Mouse (Mus musculus): ENCODE measurements around the gene Crocc2.

Gene Crocc2

DNA sequence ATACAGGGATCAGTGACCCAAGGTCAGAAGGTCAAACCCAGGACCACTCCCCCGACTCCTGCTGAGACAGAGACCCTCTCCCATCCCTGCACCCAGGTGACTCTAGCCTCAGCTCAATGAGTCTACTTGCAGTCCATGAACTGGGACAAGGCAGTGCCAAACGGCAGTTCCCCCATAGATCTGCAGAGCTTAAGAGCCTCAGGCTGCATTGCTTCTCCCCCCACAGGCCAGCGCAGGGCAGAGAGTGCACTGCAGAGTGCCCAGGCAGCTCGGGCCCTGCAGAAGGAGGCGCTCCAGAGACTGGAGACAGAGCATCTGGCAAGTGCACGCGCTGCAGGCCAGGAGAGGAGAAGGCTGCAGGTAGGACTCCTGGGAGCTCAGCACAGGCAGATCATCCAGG, 49.0 kb downstream of the Crocc2 start:
- DNase-seq, result no peak

DNA sequence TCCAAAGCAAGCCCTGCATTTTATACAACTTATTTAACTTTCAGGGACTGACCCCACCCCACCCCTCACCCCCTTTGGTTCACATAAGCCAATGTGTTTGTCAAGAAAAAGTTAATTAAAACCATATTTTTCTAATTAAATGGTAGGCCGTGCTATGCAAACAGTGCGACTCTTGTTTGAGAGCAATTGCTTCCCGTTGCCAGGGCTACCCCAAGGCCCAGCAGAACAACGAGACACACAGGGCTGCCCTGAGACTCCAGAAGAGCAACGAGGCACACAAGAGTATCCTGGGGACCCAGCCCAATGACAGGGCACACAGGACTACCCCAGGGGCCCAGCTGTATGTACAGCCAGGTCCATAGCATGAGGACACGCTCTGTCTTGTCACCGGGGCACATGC, 52.3 kb downstream of the Crocc2 start:
- no peak for DNase-seq

DNA sequence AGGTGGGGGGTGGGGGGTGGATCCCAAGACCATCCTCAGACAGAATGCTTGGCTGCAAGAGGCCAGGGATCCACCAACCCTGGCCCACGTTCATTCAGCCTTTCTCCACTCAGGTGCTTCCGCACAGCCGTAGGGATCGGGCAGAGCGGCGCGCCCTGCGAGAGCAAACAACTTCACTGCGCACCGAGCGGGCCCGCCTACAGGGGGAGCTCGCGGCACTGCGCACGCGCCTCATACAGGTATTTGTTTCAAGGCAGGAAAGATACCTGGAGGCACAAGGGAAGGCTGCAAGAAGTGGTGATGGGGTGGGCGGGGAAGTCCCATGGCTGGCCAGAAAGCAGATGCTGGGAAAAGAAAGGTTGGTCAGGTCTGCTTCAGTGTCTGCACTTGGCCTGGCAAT, 55.4 kb downstream of the Crocc2 start:
- peak; percentile 59 for DNase-seq

DNA sequence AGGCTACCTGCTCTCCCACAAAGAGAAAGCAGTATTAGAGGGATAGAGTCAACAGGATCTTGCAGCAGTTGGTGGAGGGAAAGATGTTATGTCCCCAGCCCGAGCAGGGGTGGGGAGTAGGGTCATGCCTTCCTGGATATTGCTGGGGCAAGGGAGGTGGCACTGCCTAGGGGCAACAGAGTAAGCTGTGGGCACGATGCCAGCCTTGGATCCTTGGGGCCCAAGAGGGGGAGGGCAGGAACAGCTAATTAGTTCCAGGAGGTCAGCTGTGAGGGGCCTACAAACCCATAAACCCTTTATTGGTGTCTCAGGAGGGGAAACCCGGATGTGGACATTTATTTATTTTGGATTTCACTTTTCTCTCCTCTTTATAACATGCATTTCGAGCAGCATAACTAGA, 56.7 kb downstream of the Crocc2 start:
- no peak for DNase-seq

DNA sequence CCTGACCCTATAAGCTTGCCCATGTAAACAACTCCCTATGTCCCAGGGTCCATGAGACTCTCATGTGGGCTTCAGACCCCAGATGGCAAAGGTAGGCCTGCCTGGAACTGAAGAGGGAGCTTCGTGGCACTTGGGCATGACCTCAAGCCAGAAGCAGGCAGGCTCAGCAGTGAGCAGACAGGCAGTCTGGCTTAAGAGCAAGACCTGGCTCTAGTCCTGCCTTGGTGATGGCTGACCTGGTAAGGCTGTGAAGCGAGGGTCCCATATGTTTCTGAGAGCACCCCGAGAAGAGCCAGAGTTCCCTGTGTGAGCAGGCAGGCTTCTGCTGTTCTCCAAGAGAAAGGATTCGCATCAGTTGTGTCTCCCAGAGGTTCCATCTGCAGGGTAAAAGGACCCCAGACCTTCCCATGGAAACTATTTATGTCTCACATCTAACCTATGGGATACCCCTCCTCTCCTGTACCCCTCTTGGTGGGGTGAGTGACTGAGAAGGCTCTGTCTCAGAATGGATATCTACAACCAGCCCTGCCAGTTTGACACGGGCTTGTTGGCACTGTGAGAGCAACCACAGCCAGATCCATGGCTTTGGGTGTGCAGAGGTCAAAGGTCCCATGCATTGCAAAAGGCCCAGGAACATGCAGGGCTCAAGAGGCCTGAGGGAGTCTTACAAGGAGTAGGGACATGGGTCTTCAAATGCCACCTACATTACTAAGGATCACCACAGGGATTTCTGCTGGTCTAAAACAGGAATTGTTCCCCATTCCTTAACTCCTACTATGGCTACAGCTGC, 57.4 kb downstream of the Crocc2 start:
- DNase-seq, result no peak

DNA sequence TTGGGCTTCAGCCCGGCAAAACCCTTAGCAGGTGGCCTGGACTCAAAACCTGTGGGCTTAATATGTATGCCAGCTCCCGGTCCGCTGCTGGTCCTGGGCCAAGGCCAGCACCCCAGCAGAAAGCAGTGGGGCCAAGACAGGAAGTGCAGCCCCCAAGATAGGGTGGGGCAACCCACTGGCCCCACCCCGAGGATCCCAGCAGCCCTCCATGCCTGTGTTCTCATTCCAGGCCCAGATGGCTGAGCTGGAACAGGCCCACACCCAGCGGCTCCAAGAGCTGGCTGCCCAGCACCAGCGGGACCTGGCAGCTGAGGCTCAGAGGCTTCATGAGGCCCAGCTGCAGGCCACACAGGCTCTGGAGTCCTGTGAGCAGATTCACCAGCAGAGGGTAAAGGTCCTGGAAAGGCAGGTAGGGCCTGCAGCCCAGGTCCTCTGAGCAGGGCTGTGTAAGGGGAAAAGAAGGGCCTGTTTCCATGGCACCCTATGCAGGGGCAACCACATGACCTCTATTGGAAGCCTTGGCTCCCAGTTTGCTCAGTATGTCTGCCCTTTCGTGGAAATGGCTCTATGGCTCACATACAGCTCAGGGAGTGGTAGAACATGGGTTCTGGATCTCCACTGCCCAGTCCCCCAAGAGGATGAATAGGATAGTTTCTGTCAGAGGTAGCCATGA, 58.9 kb downstream of the Crocc2 start:
- no peak for DNase-seq

DNA sequence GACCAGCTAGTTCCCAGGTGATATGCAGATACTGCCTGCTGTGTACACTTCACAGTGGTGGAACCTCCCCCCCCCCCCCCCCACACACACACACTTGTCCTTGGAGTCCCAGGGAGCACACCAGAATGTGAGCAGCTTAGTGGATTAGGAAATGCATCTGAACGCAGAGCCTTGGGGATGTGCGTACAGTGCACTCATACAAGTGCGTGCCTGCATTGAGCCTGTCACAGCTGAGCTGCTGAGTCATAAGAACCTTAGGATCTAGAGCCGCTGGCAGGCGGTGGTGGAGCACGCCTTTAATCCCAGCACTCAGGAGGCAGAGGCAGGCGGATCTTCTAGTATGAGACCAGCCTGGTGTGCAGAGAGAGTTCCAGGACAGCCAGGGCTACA, 59.4 kb downstream of the Crocc2 start:
- no peak for DNase-seq

DNA sequence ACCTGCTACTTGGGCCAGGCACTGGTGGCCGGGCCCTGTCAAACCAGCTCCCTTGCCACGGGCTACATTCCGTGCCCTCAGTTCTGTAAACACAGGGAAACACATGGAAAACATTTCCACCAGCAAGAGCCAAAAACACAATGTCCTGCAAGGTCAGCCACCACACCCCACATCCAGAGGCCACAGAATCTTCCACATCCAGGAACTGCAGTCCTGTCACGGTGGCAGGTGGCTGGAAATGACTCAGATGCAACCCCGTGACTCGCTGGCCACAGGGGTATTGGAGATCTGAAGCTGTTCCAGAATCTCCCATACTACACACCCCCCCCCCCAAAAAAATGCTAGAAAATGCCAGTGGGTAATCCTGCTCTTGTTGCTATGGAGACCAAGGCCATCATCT, 60.7 kb downstream of the Crocc2 start:
- no peak for DNase-seq

DNA sequence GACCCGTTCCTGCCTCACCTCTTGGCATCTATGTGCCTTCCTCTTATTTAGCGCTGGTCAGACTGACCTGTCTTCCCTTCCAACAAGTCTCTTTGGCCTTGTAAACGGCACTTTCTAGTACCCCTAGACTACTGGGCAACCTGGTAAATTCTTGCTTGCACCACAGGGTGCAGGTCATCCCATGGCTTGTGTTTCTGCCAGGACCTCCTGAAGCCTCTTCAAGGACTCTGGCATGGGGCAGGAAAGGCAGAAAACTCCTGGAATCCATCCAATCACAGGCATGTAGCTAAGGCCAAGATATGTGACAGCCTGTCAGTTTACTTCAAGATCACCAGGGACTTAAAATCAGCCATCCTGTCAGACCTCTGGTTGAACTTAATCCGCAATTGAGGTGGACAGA, 61.1 kb downstream of the Crocc2 start:
- DNase-seq, result no peak

DNA sequence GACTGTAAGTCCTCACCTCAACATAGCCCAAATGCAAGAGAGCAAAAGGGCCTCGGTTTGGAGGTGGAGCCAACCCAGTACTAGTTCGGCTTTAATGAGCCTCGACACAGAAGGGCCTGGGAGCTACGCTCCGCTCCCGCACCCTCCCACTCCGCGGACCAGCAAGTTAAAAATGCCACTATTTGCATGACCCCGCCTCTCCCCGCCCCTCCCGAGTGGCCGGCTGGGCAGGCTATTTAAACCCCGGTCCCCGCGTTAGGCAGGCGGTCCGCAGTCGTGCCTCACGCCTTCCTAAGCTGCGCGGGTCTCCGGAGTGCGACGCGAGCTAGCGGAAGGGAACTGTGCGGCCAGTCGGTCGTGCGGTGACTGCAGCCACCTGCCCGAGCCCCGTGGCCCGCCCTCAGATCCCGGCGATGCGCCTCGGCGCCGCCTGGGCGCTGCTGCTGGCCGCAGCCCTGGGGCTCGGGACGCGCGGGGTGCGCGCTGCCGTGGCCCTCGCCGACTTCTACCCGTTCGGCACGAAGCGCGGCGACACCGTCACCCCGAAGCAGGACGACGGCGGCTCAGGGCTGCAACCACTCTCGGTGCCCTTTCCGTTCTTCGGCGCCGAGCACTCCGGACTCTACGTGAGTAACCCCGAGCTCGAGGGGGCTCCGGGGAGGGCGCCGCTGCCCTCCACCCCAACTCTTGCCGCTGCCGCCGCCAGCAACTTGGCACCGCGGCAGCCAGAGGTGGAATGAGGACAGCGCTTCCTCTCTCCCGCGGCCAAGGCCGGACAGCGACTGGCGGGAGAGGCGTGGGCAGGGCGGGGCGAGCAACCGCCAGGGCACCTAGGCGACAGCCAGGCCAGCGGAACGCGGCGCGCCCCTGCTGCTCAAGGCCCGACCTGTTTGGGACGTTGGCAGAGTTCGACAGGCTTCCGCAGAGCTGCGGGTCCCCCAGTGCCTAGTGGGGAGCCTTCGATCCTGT, 67.3 kb downstream of the Crocc2 start, which contains the start of gene Sned1:
Gene Sned1, plus strand, starts transcription at position 266 of the 969 bp plus-strand sequence.
- peak; percentile 18 for DNase-seq

DNA sequence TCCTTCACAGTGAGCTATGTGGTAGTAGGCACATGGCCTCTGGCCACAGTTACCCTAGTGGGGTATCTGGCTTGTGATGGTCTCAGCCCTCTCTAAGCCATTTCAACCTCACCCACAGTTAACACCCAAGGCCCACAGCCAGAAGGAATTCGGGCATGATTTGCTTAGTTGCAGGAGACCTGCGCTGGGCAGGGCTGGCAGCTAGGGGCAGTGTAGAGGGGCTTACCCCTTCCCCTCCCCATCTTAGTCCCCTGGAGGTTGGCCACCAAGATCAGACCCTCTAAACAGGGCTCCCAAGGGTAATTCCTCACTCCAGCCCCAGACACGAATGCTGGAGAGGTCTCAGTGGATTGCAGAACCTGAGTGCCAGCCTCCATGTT, 68.0 kb downstream of the Crocc2 start:
- no peak for DNase-seq

DNA sequence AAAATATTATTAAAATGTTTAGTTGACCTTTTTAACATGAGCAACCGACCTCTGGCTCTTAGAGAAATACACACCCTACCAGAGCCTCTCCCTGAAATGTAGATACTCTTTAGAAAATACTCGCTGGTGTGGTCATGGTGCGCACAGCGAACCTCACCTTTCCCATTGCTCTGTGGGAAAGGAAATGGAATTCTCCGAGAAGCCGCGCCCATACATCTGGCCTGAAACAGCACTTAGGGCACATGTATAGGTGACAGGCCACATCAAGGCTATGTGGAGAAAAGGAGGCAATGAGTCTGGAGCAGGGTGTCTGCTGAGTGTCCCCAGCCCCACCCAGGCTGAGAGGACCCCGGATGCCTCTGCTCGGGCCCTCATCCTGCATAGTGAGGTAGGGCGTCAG, 69.2 kb downstream of the Crocc2 start:
- DNase-seq, result no peak

DNA sequence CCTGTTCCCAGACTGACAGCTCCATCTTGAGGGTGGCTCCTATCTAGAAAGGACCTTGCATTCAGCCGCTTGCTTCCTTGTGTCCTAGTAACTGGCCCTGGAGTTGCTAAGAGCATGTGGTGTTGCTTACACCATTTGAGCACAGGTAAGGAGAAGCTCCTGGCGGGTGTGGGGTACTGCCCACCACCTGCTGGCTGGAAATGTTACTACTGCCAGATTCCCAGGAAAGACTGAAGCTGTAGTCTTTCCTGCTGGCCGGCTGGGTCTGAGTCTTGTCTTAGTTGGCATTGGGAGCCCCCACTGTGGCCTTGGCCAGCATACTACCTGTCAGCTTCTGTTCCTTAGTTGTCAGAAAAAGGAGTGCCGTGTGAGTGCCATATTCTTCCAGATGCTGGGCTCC, 69.7 kb downstream of the Crocc2 start:
- no peak for DNase-seq

DNA sequence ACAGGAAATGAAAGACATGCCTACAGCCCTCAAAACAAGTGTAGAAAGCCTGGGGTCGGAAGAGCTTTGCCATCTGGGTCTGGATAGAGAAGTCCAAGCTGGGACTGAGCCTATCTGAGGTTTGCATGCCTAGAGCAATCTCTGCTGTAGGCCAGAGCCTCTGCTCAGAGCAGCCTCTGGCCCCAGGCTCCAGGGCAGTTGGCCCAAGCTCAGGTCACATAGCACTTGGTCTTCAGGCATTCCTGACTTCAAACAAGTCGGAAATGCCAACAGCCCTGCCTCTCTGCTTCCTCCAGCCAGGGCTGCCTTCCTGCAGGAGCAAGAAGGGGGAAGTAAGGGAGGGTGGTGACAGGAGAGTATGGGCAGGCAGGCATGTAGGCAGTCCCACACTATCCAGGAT, 77.4 kb downstream of the Crocc2 start:
- no peak for DNase-seq

DNA sequence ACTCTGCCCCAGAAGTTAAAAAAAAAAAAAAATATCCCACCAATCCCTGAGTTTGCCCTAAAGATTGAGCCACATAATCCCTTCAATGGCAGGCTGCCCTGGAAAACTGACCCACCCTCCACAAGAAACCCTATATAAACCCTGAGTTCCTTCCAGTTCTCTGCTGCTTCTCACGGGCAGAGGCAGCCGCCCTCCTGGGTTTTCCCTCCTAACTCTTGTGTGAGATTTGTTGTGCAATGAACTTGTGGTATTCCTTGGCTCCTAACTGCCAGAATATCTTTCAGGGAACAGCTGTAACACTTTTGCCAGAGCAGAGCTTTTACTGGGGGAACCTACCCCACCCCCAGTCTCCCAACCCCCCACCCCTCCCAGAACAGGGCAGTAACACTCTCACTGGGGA, 84.1 kb downstream of the Crocc2 start:
- DNase-seq, result no peak

DNA sequence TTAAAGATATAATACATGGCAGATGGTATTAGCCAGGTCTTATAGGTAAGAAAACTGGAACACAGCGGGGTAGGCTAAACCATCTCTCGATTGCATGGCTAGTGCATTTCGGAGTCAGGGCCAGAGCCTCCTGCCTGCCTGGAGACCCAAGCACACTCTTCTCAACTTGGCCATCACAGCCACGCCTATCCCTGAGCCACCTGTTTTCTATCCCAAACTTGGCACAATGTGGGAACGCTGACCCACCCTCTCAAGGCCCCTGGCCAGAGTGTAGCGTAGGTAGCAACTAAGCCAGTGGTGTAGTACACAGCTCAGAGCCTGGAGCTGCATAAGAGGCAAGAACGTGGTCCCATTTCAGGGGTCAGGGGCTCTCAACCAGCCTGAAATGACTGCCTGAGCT, 87.2 kb downstream of the Crocc2 start:
- DNase-seq, result no peak

DNA sequence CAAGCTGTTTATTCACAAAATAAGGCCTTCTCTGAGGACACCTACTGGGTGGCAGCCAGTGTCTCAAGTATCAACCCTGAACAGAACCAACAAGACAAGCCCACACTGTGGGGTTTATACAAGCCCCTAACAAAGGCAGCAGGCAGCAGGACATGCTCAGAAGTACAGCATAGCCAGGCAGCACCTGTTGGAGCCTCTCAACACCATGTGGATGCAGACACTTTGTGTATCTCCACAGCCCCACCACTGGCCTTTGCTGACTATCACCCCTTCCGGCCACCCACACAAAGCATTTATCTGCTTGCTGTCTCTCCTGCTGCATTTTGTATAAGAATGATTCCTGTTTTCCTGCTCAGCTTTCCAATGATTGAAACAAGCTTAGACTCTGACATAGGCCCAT, 89.0 kb downstream of the Crocc2 start:
- no peak for DNase-seq

DNA sequence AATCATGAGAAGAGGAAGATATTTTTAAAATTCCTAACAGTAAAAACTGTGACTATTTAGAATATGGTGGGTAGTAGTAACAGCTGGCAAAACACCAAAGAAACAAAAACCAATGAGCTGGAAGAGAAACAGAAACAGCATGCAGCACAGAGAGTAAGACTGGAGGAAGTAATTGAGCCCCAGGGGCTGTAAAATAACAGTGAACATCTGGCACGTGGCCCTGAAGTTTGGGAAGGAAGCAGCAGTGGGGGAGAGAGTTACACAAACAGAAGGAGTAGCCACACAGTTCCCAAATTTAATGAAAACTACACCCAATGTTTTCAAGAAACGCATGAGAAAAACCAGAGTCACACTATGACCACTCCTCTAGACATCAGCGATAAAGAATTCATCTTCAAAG, 98.7 kb downstream of the Crocc2 start:
- no peak for DNase-seq

DNA sequence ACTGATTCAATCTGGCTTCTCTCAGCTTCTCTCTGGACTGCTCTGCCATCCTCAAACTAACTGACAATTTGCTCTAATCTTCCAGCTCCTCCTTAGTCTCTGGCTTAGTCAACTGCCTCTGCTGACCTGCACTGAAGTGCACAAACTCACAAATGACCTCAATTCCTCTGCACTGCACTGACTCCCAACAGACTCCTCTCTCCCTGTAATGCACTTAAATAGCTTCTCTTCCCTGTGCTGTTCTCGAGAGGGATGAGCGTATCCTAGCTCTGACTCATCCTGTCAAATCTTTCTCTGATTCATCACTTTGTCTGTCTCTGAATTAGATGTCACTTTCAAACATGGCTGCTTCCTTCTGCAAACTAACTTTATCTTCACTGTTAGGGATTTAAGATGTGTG, 99.7 kb downstream of the Crocc2 start:
- no peak for DNase-seq

DNA sequence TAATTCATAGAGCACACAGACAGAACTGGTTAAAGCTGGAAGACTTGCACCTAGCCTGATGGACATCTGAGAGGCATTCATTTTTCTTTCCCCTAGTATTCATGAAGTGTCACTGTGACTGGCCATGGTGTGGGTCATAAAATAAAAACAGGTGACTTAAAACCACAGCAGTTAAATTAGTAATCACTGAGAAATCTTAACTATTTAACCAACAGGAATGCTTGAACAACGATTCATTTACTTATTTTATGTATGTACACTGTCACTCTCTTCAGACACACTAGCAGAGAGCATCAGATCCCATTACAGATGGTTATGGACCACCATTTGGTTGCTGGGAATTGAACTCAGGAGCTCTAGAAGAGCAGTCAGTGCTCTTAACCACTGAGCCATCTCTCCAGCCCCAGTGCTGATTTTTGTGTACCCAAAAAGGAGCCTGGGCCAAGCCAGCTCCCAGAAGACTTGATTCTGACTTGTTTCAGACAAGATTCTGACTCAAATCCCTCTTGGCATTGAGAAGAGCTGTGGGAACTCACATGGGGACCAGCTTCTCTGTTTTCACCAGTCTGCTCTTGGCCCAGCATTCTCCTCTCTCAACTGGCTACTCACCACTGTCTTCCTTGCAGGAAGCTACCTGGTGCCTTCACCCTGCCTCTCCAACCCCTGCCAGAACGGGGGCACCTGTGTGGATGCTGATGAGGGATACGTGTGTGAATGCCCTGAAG, 102.2 kb downstream of the Crocc2 start:
- DNase-seq, result no peak

DNA sequence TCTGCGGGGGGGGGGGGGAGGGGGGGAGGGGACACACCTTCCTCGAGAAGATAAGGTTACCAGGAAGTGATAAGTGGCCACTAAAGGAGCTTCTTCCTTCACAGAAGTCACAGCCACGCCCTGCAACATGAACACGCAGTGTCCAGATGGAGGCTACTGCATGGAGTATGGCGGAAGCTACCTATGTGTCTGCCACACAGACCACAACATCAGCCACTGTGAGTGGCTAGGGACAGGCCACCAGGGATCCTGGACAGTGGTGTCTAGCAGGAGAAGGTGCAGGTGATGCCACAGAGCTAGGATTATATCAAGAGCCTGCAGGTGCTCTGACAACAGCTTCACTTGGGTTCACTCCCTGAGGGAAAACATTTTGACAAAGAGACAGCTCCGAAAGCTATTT, 103.2 kb downstream of the Crocc2 start:
- no peak for DNase-seq

DNA sequence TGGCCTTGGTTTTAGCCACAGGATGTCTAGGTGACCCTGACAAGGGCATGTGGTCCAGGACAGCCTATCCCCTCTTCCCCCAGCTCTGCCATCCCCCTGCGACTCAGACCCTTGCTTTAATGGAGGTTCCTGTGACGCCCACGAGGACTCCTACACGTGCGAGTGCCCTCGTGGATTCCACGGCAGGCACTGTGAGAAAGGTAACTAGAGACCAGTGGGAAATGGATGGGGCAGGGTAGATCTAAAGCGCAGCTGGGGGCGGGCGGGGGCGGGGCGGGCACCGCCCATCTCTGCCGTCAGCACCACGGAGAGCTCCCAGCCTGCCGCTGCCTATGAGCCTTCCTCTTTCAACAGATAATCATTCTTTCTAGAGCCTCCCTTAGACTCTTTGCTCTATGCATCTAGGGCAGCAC, 103.9 kb downstream of the Crocc2 start:
- peak; percentile 48 for DNase-seq

DNA sequence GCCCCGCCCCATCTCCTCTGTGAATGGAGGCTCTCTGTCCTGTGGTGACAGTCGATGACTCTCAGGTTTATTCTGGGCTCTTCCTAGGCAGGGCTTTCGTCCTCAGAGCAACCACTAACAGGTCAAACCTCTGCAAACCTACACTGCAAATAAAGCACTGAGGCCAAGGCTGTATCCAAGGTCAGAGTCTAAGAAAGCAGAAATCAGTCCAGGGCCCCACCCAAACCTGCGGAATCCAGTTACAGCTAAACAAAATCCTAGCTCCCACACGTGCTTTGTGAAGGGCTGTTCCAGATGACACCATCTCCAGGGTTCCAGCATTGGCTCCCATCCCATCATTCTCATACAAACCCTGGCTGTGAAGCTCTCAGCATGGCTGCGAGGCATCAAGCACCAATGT, 107.0 kb downstream of the Crocc2 start:
- DNase-seq, result no peak
